Mouse (Mus musculus): ENCODE data around the gene Iba57. TPM values are rescaled to one million over a fixed set of nuclear protein-coding genes. Genes with fewer than 3 reads are reported as not detected.

Gene Iba57
- polyA plus RNA-seq, 1 experiment: 3.0 TPM

DNA sequence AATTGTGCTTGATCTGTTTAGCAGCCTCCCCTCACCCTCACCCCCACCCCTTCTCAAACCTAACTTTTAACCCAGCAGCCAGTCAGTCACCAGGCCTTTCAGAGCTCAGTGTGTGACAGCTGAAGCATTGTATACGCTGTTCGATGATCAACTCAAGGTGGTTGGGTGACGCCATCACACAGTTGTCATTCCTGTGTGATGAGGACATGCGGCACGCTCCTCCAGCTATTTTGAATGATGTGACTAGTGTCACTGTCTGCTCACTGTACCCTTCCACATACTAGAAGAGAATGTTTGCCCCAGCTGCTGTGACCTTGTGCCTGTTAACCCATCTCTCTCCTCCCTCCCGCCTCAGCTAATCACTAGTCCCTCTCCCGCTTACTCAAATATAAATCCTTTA, 9.3 kb downstream of the Iba57 start:
- Histone ChIP-seq H3K4me3 (ENCODE audit: low read depth, low read length) (no peak overlapping the region), H3K27me3 (ENCODE audit: control insufficient read depth, insufficient read depth, low read length, poor library complexity, severe bottlenecking) (no peaks in the 10 kb centered on the region), H3K36me3 (ENCODE audit: control insufficient read depth, insufficient read depth, low read length, poor library complexity, severe bottlenecking) (no peaks in the 10 kb centered on the region), H3K27ac (ENCODE audit: insufficient read depth, low read length) (no peak overlapping the region), H3K9ac (ENCODE audit: low read depth, poor library complexity, severe bottlenecking) (no peak overlapping the region), H3K9me3 (replicated peaks; ENCODE audit: control insufficient read depth, insufficient read depth, low read length, poor library complexity, severe bottlenecking) (no peaks in the 10 kb centered on the region), H3K4me1 (ENCODE audit: control insufficient read depth, insufficient read depth, low read length) (no peaks in the 10 kb centered on the region)
- TF ChIP-seq POLR2A (IDR thresholded peaks at IDR 0.05; ENCODE audit: insufficient read depth, low read length) (no peak), CTCF (IDR thresholded peaks at IDR 0.05; ENCODE audit: low read depth, low read length) (no peak), EP300 (IDR thresholded peaks at IDR 0.05; ENCODE audit: insufficient read depth, low read depth, low read length) (no peak)

DNA sequence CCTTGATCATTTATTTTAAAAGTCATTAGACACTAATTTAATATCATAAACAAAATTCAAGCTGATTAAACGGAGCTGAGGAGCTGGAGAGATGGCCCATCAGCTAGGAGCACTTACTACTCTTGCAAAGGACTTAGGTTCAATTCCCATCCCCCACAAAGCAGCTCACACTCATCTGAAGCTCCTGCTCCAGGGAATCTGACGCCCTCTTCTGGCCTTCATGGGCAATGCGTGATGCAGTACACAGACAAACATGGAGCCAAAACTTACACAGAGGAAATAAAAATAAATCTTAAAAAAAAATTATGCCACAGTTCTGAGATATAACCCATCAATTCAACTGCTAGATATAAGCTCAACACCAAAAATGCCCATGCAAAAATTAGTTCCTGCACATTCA, 11.8 kb downstream of the Iba57 start:
- no peak for TF ChIP-seq POLR2A (IDR thresholded peaks at IDR 0.05; ENCODE audit: insufficient read depth, low read length)
- no peak for TF ChIP-seq EP300 (IDR thresholded peaks at IDR 0.05; ENCODE audit: insufficient read depth, low read depth, low read length)
- peak; percentile 82 for TF ChIP-seq CTCF (IDR thresholded peaks at IDR 0.05; ENCODE audit: low read depth, low read length)
- no peak overlapping the region for H3K9ac ChIP-seq (ENCODE audit: low read depth, poor library complexity, severe bottlenecking)
- H3K4me1 ChIP-seq (ENCODE audit: control insufficient read depth, insufficient read depth, low read length): no peaks in the 10 kb centered on the region
- H3K36me3 ChIP-seq (ENCODE audit: control insufficient read depth, insufficient read depth, low read length, poor library complexity, severe bottlenecking): no peaks in the 10 kb centered on the region
- no peaks in the 10 kb centered on the region for H3K27me3 ChIP-seq (ENCODE audit: control insufficient read depth, insufficient read depth, low read length, poor library complexity, severe bottlenecking)
- H3K9me3 ChIP-seq (replicated peaks; ENCODE audit: control insufficient read depth, insufficient read depth, low read length, poor library complexity, severe bottlenecking): no peaks in the 10 kb centered on the region
- H3K4me3 ChIP-seq (ENCODE audit: low read depth, low read length): no peak overlapping the region
- no peak overlapping the region for H3K27ac ChIP-seq (ENCODE audit: insufficient read depth, low read length)

DNA sequence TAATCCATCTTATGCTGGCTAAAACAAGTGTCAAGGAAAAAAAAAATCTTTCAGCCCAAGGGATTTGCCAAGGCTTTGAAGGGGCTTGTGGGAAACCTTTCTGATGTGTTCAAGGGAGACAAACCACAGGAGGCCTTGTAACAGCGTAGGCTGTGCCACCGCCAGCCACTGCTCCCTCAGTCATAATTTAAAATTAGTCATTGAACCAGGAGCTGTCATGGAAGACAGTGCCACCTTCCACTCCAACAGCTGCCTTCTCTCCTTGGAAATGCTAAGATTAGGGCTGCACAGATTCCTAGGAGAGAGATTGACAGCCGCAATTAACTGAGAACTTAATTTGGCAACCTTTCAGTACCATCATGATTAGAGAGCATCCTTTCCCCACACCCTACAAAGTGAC, 14.2 kb downstream of the Iba57 start:
- TF ChIP-seq EP300 (IDR thresholded peaks at IDR 0.05; ENCODE audit: insufficient read depth, low read depth, low read length): no peak
- TF ChIP-seq POLR2A (IDR thresholded peaks at IDR 0.05; ENCODE audit: insufficient read depth, low read length): no peak
- TF ChIP-seq CTCF (IDR thresholded peaks at IDR 0.05; ENCODE audit: low read depth, low read length): no peak
- Histone ChIP-seq H3K36me3 (ENCODE audit: control insufficient read depth, insufficient read depth, low read length, poor library complexity, severe bottlenecking) (no peaks in the 10 kb centered on the region), H3K9ac (ENCODE audit: low read depth, poor library complexity, severe bottlenecking) (no peak overlapping the region), H3K27ac (ENCODE audit: insufficient read depth, low read length) (no peak overlapping the region), H3K4me1 (ENCODE audit: control insufficient read depth, insufficient read depth, low read length) (no peaks in the 10 kb centered on the region), H3K27me3 (ENCODE audit: control insufficient read depth, insufficient read depth, low read length, poor library complexity, severe bottlenecking) (no peaks in the 10 kb centered on the region), H3K4me3 (ENCODE audit: low read depth, low read length) (no peak overlapping the region), H3K9me3 (replicated peaks; ENCODE audit: control insufficient read depth, insufficient read depth, low read length, poor library complexity, severe bottlenecking) (no peaks in the 10 kb centered on the region)

DNA sequence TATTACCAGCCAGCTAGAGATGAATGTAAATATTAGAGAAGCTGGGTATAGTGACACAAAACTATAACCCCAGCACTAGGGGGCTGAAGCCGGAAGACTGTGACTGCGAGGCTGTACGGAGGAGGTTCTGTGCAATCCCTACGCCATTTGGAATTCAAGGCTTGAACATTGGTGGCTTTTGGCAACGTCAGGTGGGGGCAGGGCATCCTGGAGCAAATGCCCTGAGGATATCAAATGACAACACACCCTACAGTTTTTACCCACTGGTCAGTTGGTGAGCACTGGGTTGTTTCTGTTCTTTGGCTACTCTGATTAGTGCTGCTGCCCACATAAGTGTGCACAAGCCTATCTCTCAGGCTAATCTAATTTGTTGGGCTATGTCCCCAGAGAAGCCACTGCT, 20.6 kb downstream of the Iba57 start:
- no peak for TF ChIP-seq POLR2A (IDR thresholded peaks at IDR 0.05; ENCODE audit: insufficient read depth, low read length)
- no peak for TF ChIP-seq CTCF (IDR thresholded peaks at IDR 0.05; ENCODE audit: low read depth, low read length)
- no peak for TF ChIP-seq EP300 (IDR thresholded peaks at IDR 0.05; ENCODE audit: insufficient read depth, low read depth, low read length)
- Histone ChIP-seq H3K4me1 (ENCODE audit: control insufficient read depth, insufficient read depth, low read length) (no peaks in the 10 kb centered on the region), H3K36me3 (ENCODE audit: control insufficient read depth, insufficient read depth, low read length, poor library complexity, severe bottlenecking) (no peaks in the 10 kb centered on the region), H3K4me3 (ENCODE audit: low read depth, low read length) (no peak overlapping the region), H3K27ac (ENCODE audit: insufficient read depth, low read length) (no peak overlapping the region), H3K9me3 (replicated peaks; ENCODE audit: control insufficient read depth, insufficient read depth, low read length, poor library complexity, severe bottlenecking) (no peaks in the 10 kb centered on the region), H3K27me3 (ENCODE audit: control insufficient read depth, insufficient read depth, low read length, poor library complexity, severe bottlenecking) (no peaks in the 10 kb centered on the region), H3K9ac (ENCODE audit: low read depth, poor library complexity, severe bottlenecking) (no peak overlapping the region)

DNA sequence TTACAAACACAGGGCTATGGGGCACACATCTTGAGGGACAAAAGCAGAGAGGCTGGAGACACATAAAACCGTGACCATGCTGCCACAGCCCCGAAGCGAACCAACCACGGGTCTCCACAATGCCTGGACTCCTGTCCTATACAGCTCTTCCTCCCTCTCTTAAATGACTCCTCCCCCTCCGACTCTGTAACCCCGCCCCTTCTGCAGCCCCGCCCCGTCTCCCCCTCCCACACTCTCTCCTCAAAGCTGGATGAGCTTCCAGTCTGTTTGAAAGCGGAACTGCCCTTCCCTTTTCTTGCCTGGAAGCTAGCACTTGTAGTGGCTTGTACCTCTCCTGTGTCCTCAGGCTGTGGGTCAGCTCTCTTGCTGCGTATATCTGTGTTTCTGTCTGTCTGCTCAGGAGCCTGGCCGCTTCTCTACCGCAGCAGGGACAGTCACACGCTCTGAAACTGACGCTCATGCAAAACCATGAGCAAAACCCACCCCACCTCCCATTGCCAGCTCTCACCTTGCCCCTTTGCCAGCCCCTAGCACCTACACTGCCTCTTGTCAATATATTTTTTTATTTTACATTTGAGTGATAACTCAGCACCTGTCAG, 21.7 kb downstream of the Iba57 start:
- H3K27me3 ChIP-seq (ENCODE audit: control insufficient read depth, insufficient read depth, low read length, poor library complexity, severe bottlenecking): no peaks in the 10 kb centered on the region
- peak overlapping the region; percentile 9; the same call in 1 of the 2 replicates for H3K27ac ChIP-seq (ENCODE audit: insufficient read depth, low read length)
- no peak overlapping the region for H3K9ac ChIP-seq (ENCODE audit: low read depth, poor library complexity, severe bottlenecking)
- 0 out of 2 replicates have a peak overlapping the region, but pooled peaks have one; percentile 1 for H3K4me3 ChIP-seq (ENCODE audit: low read depth, low read length)
- no peaks in the 10 kb centered on the region for H3K4me1 ChIP-seq (ENCODE audit: control insufficient read depth, insufficient read depth, low read length)
- TF ChIP-seq CTCF (IDR thresholded peaks at IDR 0.05; ENCODE audit: low read depth, low read length) (no peak), EP300 (IDR thresholded peaks at IDR 0.05; ENCODE audit: insufficient read depth, low read depth, low read length) (no peak), POLR2A (IDR thresholded peaks at IDR 0.05; ENCODE audit: insufficient read depth, low read length) (peak; percentile 73)
- no peaks in the 10 kb centered on the region for H3K36me3 ChIP-seq (ENCODE audit: control insufficient read depth, insufficient read depth, low read length, poor library complexity, severe bottlenecking)
- no peaks in the 10 kb centered on the region for H3K9me3 ChIP-seq (replicated peaks; ENCODE audit: control insufficient read depth, insufficient read depth, low read length, poor library complexity, severe bottlenecking)

DNA sequence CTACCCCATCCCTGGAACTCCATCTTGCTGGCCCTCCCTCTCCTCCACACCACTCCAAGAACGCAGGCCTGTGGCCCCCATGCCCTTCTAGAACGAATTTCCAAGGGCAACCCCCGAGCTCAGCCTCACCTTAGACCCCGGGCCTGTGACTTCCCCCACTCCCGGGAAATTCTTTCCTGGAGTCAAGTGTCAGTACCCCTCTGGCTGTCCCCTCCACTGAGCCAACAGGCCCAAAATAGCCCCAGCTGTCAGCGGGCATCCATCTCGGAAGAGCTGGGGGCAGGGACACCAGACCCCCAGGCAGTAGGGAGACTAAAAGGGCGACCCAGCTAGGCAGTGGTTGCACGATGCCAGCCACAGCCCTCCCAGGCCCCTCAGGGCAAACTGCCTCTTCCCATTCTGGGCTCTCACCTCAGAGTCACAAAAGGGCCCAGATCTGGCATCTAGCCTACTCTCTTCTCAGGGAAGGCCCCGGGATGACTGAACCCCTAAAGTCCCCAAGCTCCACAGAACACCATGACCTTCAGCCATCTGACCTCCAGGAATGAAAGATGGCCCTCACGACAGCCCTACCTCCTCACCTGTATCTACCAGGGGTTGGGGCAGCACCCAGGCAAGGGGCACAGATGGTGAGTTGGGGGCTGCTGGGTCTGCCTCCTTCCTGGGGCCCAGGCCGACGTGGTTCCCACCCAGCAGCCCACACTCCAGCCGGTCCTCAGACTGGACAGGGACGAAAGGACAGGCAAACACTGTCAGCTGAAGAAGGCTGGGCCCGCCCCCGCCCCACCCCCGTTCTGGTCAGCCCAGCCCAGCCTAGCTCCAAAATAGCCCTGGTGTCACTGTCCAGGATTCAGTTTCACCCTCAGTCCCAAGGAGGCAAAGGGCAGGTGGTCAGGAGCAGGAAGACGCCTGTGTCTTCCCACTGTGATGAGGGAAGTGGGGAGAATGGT, 24.7 kb downstream of the Iba57 start:
- Histone ChIP-seq H3K27ac (ENCODE audit: insufficient read depth, low read length) (no peak overlapping the region), H3K36me3 (ENCODE audit: control insufficient read depth, insufficient read depth, low read length, poor library complexity, severe bottlenecking) (no peaks in the 10 kb centered on the region), H3K4me3 (ENCODE audit: low read depth, low read length) (no peak overlapping the region), H3K9me3 (replicated peaks; ENCODE audit: control insufficient read depth, insufficient read depth, low read length, poor library complexity, severe bottlenecking) (no peaks in the 10 kb centered on the region), H3K4me1 (ENCODE audit: control insufficient read depth, insufficient read depth, low read length) (no peaks in the 10 kb centered on the region), H3K9ac (ENCODE audit: low read depth, poor library complexity, severe bottlenecking) (no peak overlapping the region), H3K27me3 (ENCODE audit: control insufficient read depth, insufficient read depth, low read length, poor library complexity, severe bottlenecking) (peaks cover 3% of the 10 kb centered on the region)
- no peak for TF ChIP-seq CTCF (IDR thresholded peaks at IDR 0.05; ENCODE audit: low read depth, low read length)
- no peak for TF ChIP-seq EP300 (IDR thresholded peaks at IDR 0.05; ENCODE audit: insufficient read depth, low read depth, low read length)
- no peak for TF ChIP-seq POLR2A (IDR thresholded peaks at IDR 0.05; ENCODE audit: insufficient read depth, low read length)
